Mouse (Mus musculus): ENCODE measurements around the gene Ace2. TPM values are rescaled to one million over a fixed set of nuclear protein-coding genes. Genes with fewer than 3 reads are reported as not detected.

Ace2 gene
- polyA plus RNA-seq (2012; rRNA removed), result 1.2 and 1.6 TPM in 2 replicates

GRCm38 (mm10) chrX:164139032-164139431, at the start of gene Ace2:
Ace2 (plus strand) TSS chrX:164139332.
- Histone ChIP-seq H3K4me1 (ENCODE audit: control insufficient read depth, insufficient read depth, low read length) (no peaks in the 10 kb centered on the region), H3K4me3 (ENCODE audit: insufficient read depth, low read length) (no peak within 1 kb of the TSS), H3K27ac (ENCODE audit: insufficient read depth, low read length) (no peak within 1 kb of the TSS)
- TF ChIP-seq CTCF (IDR thresholded peaks at IDR 0.05; ENCODE audit: extremely low read depth, insufficient read depth, low read length) (no peak), POLR2A (IDR thresholded peaks at IDR 0.05; ENCODE audit: extremely low read depth, insufficient read depth, low read length) (no peak)

- H3K4me1 ChIP-seq (ENCODE audit: control insufficient read depth, insufficient read depth, low read length), result no peaks in the 10 kb centered on the region
- TF ChIP-seq POLR2A (IDR thresholded peaks at IDR 0.05; ENCODE audit: extremely low read depth, insufficient read depth, low read length) (no peak), CTCF (IDR thresholded peaks at IDR 0.05; ENCODE audit: extremely low read depth, insufficient read depth, low read length) (no peak)
- H3K4me3 ChIP-seq (ENCODE audit: insufficient read depth, low read length), result no peak overlapping the region
- no peak overlapping the region for H3K27ac ChIP-seq (ENCODE audit: insufficient read depth, low read length)
These were observed 49.2 kb upstream of the Ace2 start for GRCm38 (mm10) chrX:164089916-164090315.

- no peak overlapping the region for H3K4me3 ChIP-seq (ENCODE audit: insufficient read depth, low read length)
- TF ChIP-seq CTCF (IDR thresholded peaks at IDR 0.05; ENCODE audit: extremely low read depth, insufficient read depth, low read length) (no peak), POLR2A (IDR thresholded peaks at IDR 0.05; ENCODE audit: extremely low read depth, insufficient read depth, low read length) (no peak)
- H3K27ac ChIP-seq (ENCODE audit: insufficient read depth, low read length), result no peak overlapping the region
- H3K4me1 ChIP-seq (ENCODE audit: control insufficient read depth, insufficient read depth, low read length), result no peaks in the 10 kb centered on the region
These were observed 46.6 kb upstream of the Ace2 start for GRCm38 (mm10) chrX:164092300-164093169.

GRCm38 (mm10) chrX:164093435-164093834, 45.7 kb upstream of the Ace2 start:
- no peak for TF ChIP-seq POLR2A (IDR thresholded peaks at IDR 0.05; ENCODE audit: extremely low read depth, insufficient read depth, low read length)
- TF ChIP-seq CTCF (IDR thresholded peaks at IDR 0.05; ENCODE audit: extremely low read depth, insufficient read depth, low read length), result no peak
- Histone ChIP-seq H3K4me1 (ENCODE audit: control insufficient read depth, insufficient read depth, low read length) (no peaks in the 10 kb centered on the region), H3K27ac (ENCODE audit: insufficient read depth, low read length) (no peak overlapping the region), H3K4me3 (ENCODE audit: insufficient read depth, low read length) (no peak overlapping the region)

- no peaks in the 10 kb centered on the region for H3K4me1 ChIP-seq (ENCODE audit: control insufficient read depth, insufficient read depth, low read length)
- H3K4me3 ChIP-seq (ENCODE audit: insufficient read depth, low read length), result no peak overlapping the region
- H3K27ac ChIP-seq (ENCODE audit: insufficient read depth, low read length), result no peak overlapping the region
- TF ChIP-seq POLR2A (IDR thresholded peaks at IDR 0.05; ENCODE audit: extremely low read depth, insufficient read depth, low read length), result no peak
- no peak for TF ChIP-seq CTCF (IDR thresholded peaks at IDR 0.05; ENCODE audit: extremely low read depth, insufficient read depth, low read length)
These were observed 43.3 kb upstream of the Ace2 start for GRCm38 (mm10) chrX:164095838-164096237.

DNA sequence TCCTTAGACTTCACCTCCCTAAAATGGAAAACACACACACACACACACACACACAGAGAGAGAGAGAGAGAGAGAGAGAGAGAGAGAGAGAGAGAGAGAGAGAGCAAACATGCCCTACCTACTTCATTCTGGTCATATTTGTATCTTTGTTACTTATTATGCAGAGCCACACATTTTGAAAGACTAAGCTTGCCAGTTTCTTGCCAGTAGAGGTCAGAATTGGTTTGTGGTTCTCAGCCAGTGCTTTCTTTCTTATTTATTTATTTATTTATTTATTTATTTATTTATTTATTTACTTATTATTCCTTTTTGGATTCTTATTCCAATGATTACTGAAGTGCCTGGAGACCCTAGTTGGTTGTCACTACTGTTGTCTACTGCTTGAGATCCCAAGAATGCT, 37.6 kb upstream of the Ace2 start:
- TF ChIP-seq CTCF (IDR thresholded peaks at IDR 0.05; ENCODE audit: extremely low read depth, insufficient read depth, low read length) (no peak), POLR2A (IDR thresholded peaks at IDR 0.05; ENCODE audit: extremely low read depth, insufficient read depth, low read length) (no peak)
- H3K4me1 ChIP-seq (ENCODE audit: control insufficient read depth, insufficient read depth, low read length), result no peaks in the 10 kb centered on the region
- H3K4me3 ChIP-seq (ENCODE audit: insufficient read depth, low read length), result no peak overlapping the region
- H3K27ac ChIP-seq (ENCODE audit: insufficient read depth, low read length), result no peak overlapping the region

DNA sequence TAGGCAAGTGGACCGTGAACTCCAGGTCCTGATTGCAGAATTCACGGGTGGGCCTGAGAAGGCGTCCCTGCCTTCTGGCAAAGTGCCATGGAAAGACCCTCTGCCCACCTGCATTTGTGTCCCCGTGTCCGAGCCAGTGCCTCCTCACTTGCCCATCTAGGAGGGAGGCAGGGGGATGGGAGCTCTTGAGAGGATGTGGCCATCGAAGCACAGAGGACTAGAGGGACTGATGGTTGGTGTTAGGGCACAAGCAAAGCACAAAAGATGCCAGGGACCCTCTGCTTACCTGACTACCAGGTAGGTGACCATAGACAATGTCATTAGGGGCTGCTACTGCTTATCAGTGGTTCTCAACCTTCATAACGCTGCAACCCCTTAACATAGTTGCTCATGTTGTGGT, 36.9 kb upstream of the Ace2 start:
- H3K4me3 ChIP-seq (ENCODE audit: insufficient read depth, low read length), result no peak overlapping the region
- no peak for TF ChIP-seq CTCF (IDR thresholded peaks at IDR 0.05; ENCODE audit: extremely low read depth, insufficient read depth, low read length)
- TF ChIP-seq POLR2A (IDR thresholded peaks at IDR 0.05; ENCODE audit: extremely low read depth, insufficient read depth, low read length), result no peak
- H3K27ac ChIP-seq (ENCODE audit: insufficient read depth, low read length), result no peak overlapping the region
- no peaks in the 10 kb centered on the region for H3K4me1 ChIP-seq (ENCODE audit: control insufficient read depth, insufficient read depth, low read length)

- Histone ChIP-seq H3K4me1 (ENCODE audit: control insufficient read depth, insufficient read depth, low read length) (no peaks in the 10 kb centered on the region), H3K4me3 (ENCODE audit: insufficient read depth, low read length) (no peak overlapping the region), H3K27ac (ENCODE audit: insufficient read depth, low read length) (no peak overlapping the region)
- TF ChIP-seq POLR2A (IDR thresholded peaks at IDR 0.05; ENCODE audit: extremely low read depth, insufficient read depth, low read length), result no peak
These were observed 36.5 kb upstream of the Ace2 start for GRCm38 (mm10) chrX:164102656-164103055.

DNA sequence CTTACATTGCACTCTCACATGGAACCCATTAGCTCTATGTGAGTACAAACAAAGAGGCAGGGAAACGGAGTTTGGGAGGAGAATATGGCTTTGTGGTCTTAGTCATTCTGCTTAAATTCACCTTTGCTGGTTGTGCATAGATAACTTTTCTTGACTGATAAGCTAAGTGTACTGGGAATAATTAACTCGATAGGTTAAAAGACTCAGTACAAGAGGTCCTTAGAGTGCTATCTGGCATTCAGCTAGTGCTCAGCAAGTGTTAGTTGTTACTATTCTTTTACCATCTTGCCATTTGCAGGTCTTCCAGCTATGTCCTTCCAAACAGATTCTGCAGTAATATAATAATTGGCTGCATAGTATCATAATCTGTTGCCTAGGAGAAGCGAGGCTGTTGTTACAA, 28.0 kb upstream of the Ace2 start:
- Histone ChIP-seq H3K4me1 (ENCODE audit: control insufficient read depth, insufficient read depth, low read length) (no peaks in the 10 kb centered on the region), H3K4me3 (ENCODE audit: insufficient read depth, low read length) (no peak overlapping the region), H3K27ac (ENCODE audit: insufficient read depth, low read length) (no peak overlapping the region)
- TF ChIP-seq CTCF (IDR thresholded peaks at IDR 0.05; ENCODE audit: extremely low read depth, insufficient read depth, low read length) (no peak), POLR2A (IDR thresholded peaks at IDR 0.05; ENCODE audit: extremely low read depth, insufficient read depth, low read length) (no peak)

GRCm38 (mm10) chrX:164113744-164114143, 25.4 kb upstream of the Ace2 start:
- no peak overlapping the region for H3K4me3 ChIP-seq (ENCODE audit: insufficient read depth, low read length)
- H3K4me1 ChIP-seq (ENCODE audit: control insufficient read depth, insufficient read depth, low read length), result no peaks in the 10 kb centered on the region
- no peak overlapping the region for H3K27ac ChIP-seq (ENCODE audit: insufficient read depth, low read length)
- TF ChIP-seq POLR2A (IDR thresholded peaks at IDR 0.05; ENCODE audit: extremely low read depth, insufficient read depth, low read length), result no peak
- TF ChIP-seq CTCF (IDR thresholded peaks at IDR 0.05; ENCODE audit: extremely low read depth, insufficient read depth, low read length), result no peak

Data from cortical plate, adult 2 months (tissue).